Mouse (Mus musculus) forebrain, embryonic 10.5 days (tissue): Measurements from ENCODE around the gene 1700037H04Rik. TPM values are rescaled to one million over a fixed set of nuclear protein-coding genes. Genes with fewer than 3 reads are reported as not detected.
"Not testable (repeated sequence)": the region's sequence is repeated elsewhere in the genome, so short reads cannot be mapped to it uniquely, and the experiment has no call there.

Source experiments
- DNase-seq: peaks from one replicate; pipeline ENCODE4 v3.0.0-alpha.2; 2017; ENCODE audit warnings: low spot score; ENCODE audit errors: extremely low spot score
- H3K27ac ChIP-seq: fragments of 300-500 bp; sonication (generic); 2 replicates; pipeline ENCODE4 v1.5.1; 2016; ENCODE audit warnings: mild to moderate bottlenecking
- H3K27me3 ChIP-seq: fragments of 300-500 bp; sonication (generic); 2 replicates; pipeline ENCODE4 v1.6.1; 2016; ENCODE audit warnings: mild to moderate bottlenecking; ENCODE audit not compliant: poor library complexity, severe bottlenecking
- H3K36me3 ChIP-seq: fragments of 300-500 bp; sonication (generic); replicated peaks from 2 replicates; pipeline ENCODE4 v1.6.1; 2016; ENCODE audit warnings: mild to moderate bottlenecking, moderate library complexity
- H3K4me1 ChIP-seq: fragments of 300-500 bp; sonication (generic); 2 replicates; pipeline ENCODE4 v1.6.1; 2016
- H3K4me3 ChIP-seq: fragments of 300-500 bp; sonication (generic); 2 replicates; pipeline ENCODE4 v1.5.1; 2016; ENCODE audit warnings: mild to moderate bottlenecking, moderate library complexity
- H3K9me3 ChIP-seq: fragments of 300-500 bp; sonication (generic); 2 replicates; pipeline ENCODE4 v1.6.1; 2016; ENCODE audit warnings: mild to moderate bottlenecking, moderate library complexity
- WGBS: fragments of 180-500 bp; shearing (Covaris S2); methylation state at CpG from one replicate; pipeline ENCODE4 v1.1.7; 2016; 5-methylcytosine and 5-hydroxymethylcytosine counted together
- polyA plus RNA-seq: library from polyadenylated mRNA; unstranded; fragments of >200 nt; fragmentation: Nextera tagmentation; extraction: Ambion mirVana; gene quantifications from 2 replicates; pipeline ENCODE4 v1.2.1, GENCODE M21; 2016

Gene 1700037H04Rik
- polyA plus RNA-seq, 1 experiment from 2014 or later = 128 TPM

- WGBS = 80% methylated on average over 3 of the region's 3 CpGs
- Histone ChIP-seq H3K27ac (peak overlapping the region; percentile 91; the same call in 1 of the 2 replicates), H3K4me1 (peaks cover 37% of the 10 kb centered on the region), H3K36me3 (0 out of 2 replicates have a peak, but pooled peaks cover 3% of the 10 kb centered on the region), H3K4me3 (peak overlapping the region; percentile 65; the same call in 1 of the 2 replicates), H3K9me3 (no peaks in the 10 kb centered on the region), H3K27me3 (peaks cover 28% of the 10 kb centered on the region)
- no peak for DNase-seq
Measured at GRCm38 (mm10) chr2:131128636-131129157, 31.2 kb downstream of the 1700037H04Rik start.

- H3K36me3 ChIP-seq = 0 out of 2 replicates have a peak, but pooled peaks cover 3% of the 10 kb centered on the region
- peak overlapping the region; percentile 91 for H3K27ac ChIP-seq
- 87% methylated on average over 5 of the region's 5 CpGs for WGBS
- DNase-seq = no peak
- H3K9me3 ChIP-seq = no peaks in the 10 kb centered on the region
- H3K4me1 ChIP-seq = peaks cover 37% of the 10 kb centered on the region
- H3K4me3 ChIP-seq = peak overlapping the region; percentile 65
- peaks cover 28% of the 10 kb centered on the region for H3K27me3 ChIP-seq
Measured at GRCm38 (mm10) chr2:131128211-131128610, 31.7 kb downstream of the 1700037H04Rik start.

GRCm38 (mm10) chr2:131127161-131127730, 32.6 kb downstream of the 1700037H04Rik start, which contains the start of gene Hspa12b:
Gene Hspa12b (plus strand): TSS chr2:131127280.
- WGBS = under 1% methylated on average over 28 of the region's 28 CpGs
- H3K4me1 ChIP-seq = peaks cover 37% of the 10 kb centered on the region
- H3K27me3 ChIP-seq = peaks cover 28% of the 10 kb centered on the region
- H3K36me3 ChIP-seq = 0 out of 2 replicates have a peak, but pooled peaks cover 3% of the 10 kb centered on the region
- peak within 1 kb of the TSS; percentile 65 for H3K4me3 ChIP-seq
- H3K9me3 ChIP-seq = no peaks in the 10 kb centered on the region
- H3K27ac ChIP-seq = peak within 1 kb of the TSS; percentile 91
- peak; percentile 71 for DNase-seq

- H3K27ac ChIP-seq = peak overlapping the region; percentile 91
- H3K9me3 ChIP-seq = no peaks in the 10 kb centered on the region
- 39% methylated on average over 9 of the region's 9 CpGs for WGBS
- H3K4me3 ChIP-seq = peak overlapping the region; percentile 65
- DNase-seq = no peak
- peaks cover 28% of the 10 kb centered on the region for H3K27me3 ChIP-seq
- peaks cover 37% of the 10 kb centered on the region for H3K4me1 ChIP-seq
- no peaks in the 10 kb centered on the region for H3K36me3 ChIP-seq
Measured at GRCm38 (mm10) chr2:131125964-131126815, 33.7 kb downstream of the 1700037H04Rik start.

- no peak for DNase-seq
- 90% methylated on average over 9 of the region's 9 CpGs for WGBS
- H3K27me3 ChIP-seq = peaks cover 28% of the 10 kb centered on the region
- peaks cover 37% of the 10 kb centered on the region for H3K4me1 ChIP-seq
- no peak overlapping the region for H3K4me3 ChIP-seq
- H3K27ac ChIP-seq = peak overlapping the region; percentile 12; the same call in 1 of the 2 replicates
- H3K9me3 ChIP-seq = no peaks in the 10 kb centered on the region
- no peaks in the 10 kb centered on the region for H3K36me3 ChIP-seq
Measured at GRCm38 (mm10) chr2:131125157-131125963, 34.5 kb downstream of the 1700037H04Rik start.

GRCm38 (mm10) chr2:131124166-131124565, 35.7 kb downstream of the 1700037H04Rik start:
- Histone ChIP-seq H3K4me1 (peaks cover 33% of the 10 kb centered on the region), H3K9me3 (no peaks in the 10 kb centered on the region), H3K36me3 (no peaks in the 10 kb centered on the region), H3K27me3 (peaks cover 28% of the 10 kb centered on the region), H3K27ac (no peak overlapping the region), H3K4me3 (no peak overlapping the region)
- 79% methylated on average over 3 of the region's 3 CpGs for WGBS
- no peak for DNase-seq

- H3K4me3 ChIP-seq = no peak overlapping the region
- H3K36me3 ChIP-seq = no peaks in the 10 kb centered on the region
- H3K27ac ChIP-seq = no peak overlapping the region
- WGBS = 91% methylated on average over 2 of the region's 2 CpGs
- H3K9me3 ChIP-seq = no peaks in the 10 kb centered on the region
- H3K27me3 ChIP-seq = no peaks in the 10 kb centered on the region; the same call in 1 of the 2 replicates
- no peak for DNase-seq
- H3K4me1 ChIP-seq = no peaks in the 10 kb centered on the region
Measured at GRCm38 (mm10) chr2:131118968-131119574, 40.8 kb downstream of the 1700037H04Rik start.

GRCm38 (mm10) chr2:131105989-131106388, 53.9 kb downstream of the 1700037H04Rik start:
- Histone ChIP-seq H3K9me3 (no peaks in the 10 kb centered on the region), H3K27me3 (no peaks in the 10 kb centered on the region), H3K27ac (no peak overlapping the region), H3K4me3 (no peak overlapping the region), H3K36me3 (no peaks in the 10 kb centered on the region), H3K4me1 (no peaks in the 10 kb centered on the region)
- 90% methylated on average over 5 of the region's 5 CpGs for WGBS
- no peak for DNase-seq

- H3K4me3 ChIP-seq, DNase-seq, H3K36me3 ChIP-seq, H3K9me3 ChIP-seq, H3K4me1 ChIP-seq, H3K27ac ChIP-seq, H3K27me3 ChIP-seq: not testable (repeated sequence)
- WGBS = 66% methylated on average over 4 of the region's 4 CpGs
Measured at GRCm38 (mm10) chr2:131105061-131105460, 54.8 kb downstream of the 1700037H04Rik start.

GRCm38 (mm10) chr2:131104021-131104420, 55.9 kb downstream of the 1700037H04Rik start:
- no peak overlapping the region for H3K4me3 ChIP-seq
- H3K27ac ChIP-seq = no peak overlapping the region
- 91% methylated on average over 4 of the region's 4 CpGs for WGBS
- DNase-seq = no peak
- no peaks in the 10 kb centered on the region for H3K9me3 ChIP-seq
- no peaks in the 10 kb centered on the region for H3K27me3 ChIP-seq
- H3K36me3 ChIP-seq = no peaks in the 10 kb centered on the region
- H3K4me1 ChIP-seq = no peaks in the 10 kb centered on the region

GRCm38 (mm10) chr2:131101530-131101929, 58.4 kb downstream of the 1700037H04Rik start:
- Histone ChIP-seq H3K4me3 (no peak overlapping the region), H3K27ac (no peak overlapping the region), H3K27me3 (no peaks in the 10 kb centered on the region), H3K9me3 (no peaks in the 10 kb centered on the region), H3K4me1 (peaks cover 15% of the 10 kb centered on the region), H3K36me3 (no peaks in the 10 kb centered on the region)
- 53% methylated on average over 3 of the region's 3 CpGs for WGBS
- DNase-seq = no peak

GRCm38 (mm10) chr2:131097087-131097486, 62.8 kb downstream of the 1700037H04Rik start:
- Histone ChIP-seq H3K4me3 (no peak overlapping the region), H3K27ac (peak overlapping the region; percentile 86), H3K4me1 (peaks cover 25% of the 10 kb centered on the region), H3K9me3 (no peaks in the 10 kb centered on the region), H3K27me3 (no peaks in the 10 kb centered on the region), H3K36me3 (no peaks in the 10 kb centered on the region)
- DNase-seq = peak; percentile 14
- WGBS = 87% methylated on average over 4 of the region's 4 CpGs
